ENCODE assay signal across 31 mouse cellular contexts in the genomic region with DNA sequence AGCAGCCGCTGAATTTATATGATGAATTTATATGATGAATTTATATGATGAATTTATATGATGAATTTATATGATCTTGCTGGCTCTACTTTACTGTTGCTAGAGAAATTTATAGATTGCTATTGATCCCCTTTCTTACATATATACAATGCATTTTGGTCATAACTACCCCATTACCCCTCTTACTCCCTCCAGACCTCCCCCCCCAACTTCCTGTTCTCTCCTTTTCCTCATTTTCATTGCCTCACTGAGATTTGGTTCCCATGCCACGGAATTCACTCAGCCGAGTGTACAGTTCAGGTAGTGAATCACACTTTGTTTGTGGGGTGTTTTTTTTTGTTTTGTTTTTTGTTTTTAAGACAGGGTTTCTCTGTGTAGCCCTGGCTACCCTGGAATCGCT.
"Had no signal": no experiment of that assay in that cellular context is flagged by ENCODE, and none has a peak within 500 bp of the region (broad histone marks: within the 10 kb centered on the region; RNA-seq: fewer than 3 reads in every experiment).

No protein-coding gene starts in this region.

- H3K4me3 ChIP-seq: limb, embryonic 10.5 days; limb, embryonic 12.5 days; limb, embryonic 13.5 days; limb, embryonic 15.5 days; liver, embryonic 12.5 days; liver, embryonic 13.5 days; liver, embryonic 15.5 days; lung, embryonic 15.5 days; megakaryocyte, embryonic 14.5 days; midbrain, embryonic 10.5 days; midbrain, embryonic 12.5 days; midbrain, embryonic 15.5 days; myocyte; neural tube, embryonic 12.5 days; neural tube, embryonic 13.5 days had no signal

- ATAC-seq: liver, embryonic 12.5 days; liver, postnatal 0 days; lung, postnatal 0 days; midbrain, embryonic 15.5 days; midbrain, embryonic 16.5 days had no signal

- DNase-seq: left cerebral cortex, postnatal 4 days; liver; liver, embryonic 13.5 days; liver, postnatal 0 days; lung, adult 18-20 months; lung, adult 2 months; lung, embryonic 14.5 days; lung, postnatal 10 days; lung, postnatal 14 days; lung, postnatal 36 days; lung, postnatal 4 days; midbrain, embryonic 14.5 days had no signal

- H3K9me3 ChIP-seq: limb, embryonic 10.5 days; limb, embryonic 12.5 days; limb, embryonic 13.5 days; limb, embryonic 15.5 days; liver, embryonic 12.5 days; liver, embryonic 13.5 days; liver, embryonic 15.5 days; lung, embryonic 15.5 days; megakaryocyte, embryonic 14.5 days; midbrain, embryonic 10.5 days; midbrain, embryonic 12.5 days; midbrain, embryonic 15.5 days; neural tube, embryonic 12.5 days; neural tube, embryonic 13.5 days had no signal

- H3K9ac ChIP-seq: limb, embryonic 12.5 days; limb, embryonic 13.5 days; limb, embryonic 15.5 days; liver, embryonic 12.5 days; liver, embryonic 13.5 days; liver, embryonic 14.5 days; liver, embryonic 15.5 days; liver, postnatal 0 days; lung, embryonic 14.5 days; lung, embryonic 15.5 days; midbrain, embryonic 12.5 days; midbrain, embryonic 15.5 days; neural tube, embryonic 12.5 days; neural tube, embryonic 13.5 days had no signal

- H3K4me1 ChIP-seq: limb, embryonic 12.5 days; liver, embryonic 13.5 days; liver, embryonic 15.5 days; lung, embryonic 15.5 days; midbrain, embryonic 10.5 days; midbrain, embryonic 12.5 days; midbrain, embryonic 15.5 days; neural tube, embryonic 12.5 days; neural tube, embryonic 13.5 days had no signal

- H3K36me3 ChIP-seq: limb, embryonic 10.5 days; limb, embryonic 12.5 days; limb, embryonic 13.5 days; limb, embryonic 15.5 days; liver, embryonic 12.5 days; liver, embryonic 13.5 days; liver, embryonic 15.5 days; lung, embryonic 15.5 days; midbrain, embryonic 10.5 days; midbrain, embryonic 12.5 days; midbrain, embryonic 15.5 days; neural tube, embryonic 12.5 days; neural tube, embryonic 13.5 days had no signal

- H3K27ac ChIP-seq: limb, embryonic 10.5 days; limb, embryonic 12.5 days; limb, embryonic 13.5 days; limb, embryonic 15.5 days; liver, embryonic 12.5 days; liver, embryonic 13.5 days; liver, embryonic 14.5 days; liver, embryonic 15.5 days; lung, embryonic 15.5 days; macrophage; midbrain, embryonic 10.5 days; midbrain, embryonic 12.5 days; midbrain, embryonic 15.5 days; neural tube, embryonic 12.5 days; neural tube, embryonic 13.5 days had no signal

- H3K4me2 ChIP-seq: limb, embryonic 12.5 days; limb, embryonic 13.5 days; limb, embryonic 15.5 days; liver, embryonic 11.5 days; liver, embryonic 12.5 days; liver, embryonic 13.5 days; liver, embryonic 15.5 days; lung, embryonic 14.5 days; lung, embryonic 15.5 days; midbrain, embryonic 12.5 days; midbrain, embryonic 15.5 days; neural tube, embryonic 12.5 days; neural tube, embryonic 13.5 days had no signal

- H3K27me3 ChIP-seq: limb, embryonic 12.5 days; limb, embryonic 13.5 days; limb, embryonic 15.5 days; liver, embryonic 12.5 days; liver, embryonic 13.5 days; liver, embryonic 15.5 days; lung, embryonic 15.5 days; megakaryocyte, embryonic 14.5 days; midbrain, embryonic 12.5 days; midbrain, embryonic 15.5 days; neural tube, embryonic 12.5 days; neural tube, embryonic 13.5 days had no signal
